Mouse (Mus musculus) urinary bladder, postnatal 10 days (tissue): ENCODE data around the gene Anks4b.
A peak's percentile ranks its signal among the peaks of the same experiment; 100 is the strongest.

ENCODE experiments used
- DNase-seq: peaks from one replicate; pipeline ENCODE4 v3.0.0; 2022; ENCODE audit warnings: low spot score

Anks4b gene

GRCm38 (mm10) chr7:120173603-120174244 lies at the start of gene Anks4b:
TSS of gene Anks4b (plus strand) at chr7:120173858.
- DNase-seq, result no peak

- peak; percentile 19 for DNase-seq
Measured at GRCm38 (mm10) chr7:120124844-120125243, 48.8 kb upstream of the Anks4b start.

GRCm38 (mm10) chr7:120126976-120127685 lies 46.5 kb upstream of the Anks4b start:
- DNase-seq, result no peak

- DNase-seq, result no peak
Measured at GRCm38 (mm10) chr7:120127686-120128059, 46.0 kb upstream of the Anks4b start.

- no peak for DNase-seq
Measured at GRCm38 (mm10) chr7:120128951-120129350, 44.7 kb upstream of the Anks4b start.

GRCm38 (mm10) chr7:120142743-120143142 lies 30.9 kb upstream of the Anks4b start:
- no peak for DNase-seq

GRCm38 (mm10) chr7:120145191-120145590 lies 28.5 kb upstream of the Anks4b start, which contains the start of gene Zp2:
TSS of gene Zp2 (minus strand) at chr7:120145291.
- DNase-seq, result no peak

GRCm38 (mm10) chr7:120150257-120150656 lies 23.4 kb upstream of the Anks4b start:
- DNase-seq, result no peak

GRCm38 (mm10) chr7:120150898-120151297 lies 22.8 kb upstream of the Anks4b start:
- DNase-seq, result no peak

GRCm38 (mm10) chr7:120156841-120157409 lies 16.7 kb upstream of the Anks4b start:
- no peak for DNase-seq

- no peak for DNase-seq
Measured at GRCm38 (mm10) chr7:120157575-120158061, 16.0 kb upstream of the Anks4b start.

- DNase-seq, result no peak
Measured at GRCm38 (mm10) chr7:120158121-120158613, 15.5 kb upstream of the Anks4b start.

- no peak for DNase-seq
Measured at GRCm38 (mm10) chr7:120163581-120164251, 9.9 kb upstream of the Anks4b start.

GRCm38 (mm10) chr7:120172188-120172700 lies 1.4 kb upstream of the Anks4b start:
- no peak for DNase-seq

- no peak for DNase-seq
Measured at GRCm38 (mm10) chr7:120174723-120175504, 1.3 kb downstream of the Anks4b start.

GRCm38 (mm10) chr7:120177611-120178010 lies 4.0 kb downstream of the Anks4b start:
- no peak for DNase-seq

GRCm38 (mm10) chr7:120178935-120179334 lies 5.3 kb downstream of the Anks4b start:
- DNase-seq, result no peak

GRCm38 (mm10) chr7:120180547-120180946 lies 6.9 kb downstream of the Anks4b start:
- no peak for DNase-seq

- DNase-seq, result no peak
Measured at GRCm38 (mm10) chr7:120181401-120182230, 8.0 kb downstream of the Anks4b start.

- DNase-seq, result no peak
Measured at GRCm38 (mm10) chr7:120182891-120183290, 9.2 kb downstream of the Anks4b start.
